Mouse (Mus musculus): Measurements from ENCODE around the gene Arhgef28. TPM values are rescaled to one million over a fixed set of nuclear protein-coding genes. Genes with fewer than 3 reads are reported as not detected.
"Not testable (repeated sequence)": the region's sequence is repeated elsewhere in the genome, so short reads cannot be mapped to it uniquely, and the experiment has no call there.

The Arhgef28 gene
- polyA plus RNA-seq, 1 experiment from 2014 or later, result 18.2 TPM

DNA sequence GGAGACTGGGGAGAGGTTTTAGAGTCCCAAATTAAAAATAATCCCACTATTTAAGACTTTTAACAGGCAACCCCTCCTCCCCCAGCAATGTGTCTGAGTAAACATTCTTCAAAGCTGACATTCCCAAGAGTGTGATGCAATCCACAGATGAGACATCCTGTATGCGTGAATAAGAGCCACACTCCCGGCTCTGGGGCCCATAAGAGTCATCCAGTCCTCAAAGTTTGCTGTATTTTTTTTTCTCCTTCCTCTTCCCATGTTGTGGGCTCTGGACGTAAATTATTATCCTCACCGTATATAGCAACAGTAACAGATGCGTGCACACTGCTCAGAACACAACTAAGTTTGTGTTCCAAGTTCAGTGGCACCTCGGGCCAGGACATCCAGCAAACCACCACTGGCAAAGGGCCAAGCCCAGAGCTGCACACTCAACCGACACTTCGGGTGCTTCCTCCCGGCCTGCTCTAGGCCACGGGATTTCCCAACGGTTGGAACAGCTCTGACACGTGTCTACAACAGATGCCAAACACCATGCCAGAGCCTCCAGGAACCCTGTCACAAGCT lies 178.5 kb downstream of the Arhgef28 start:
- Histone ChIP-seq H3K9me3 (ENCODE audit: control insufficient read depth, low read length) (no peaks in the 10 kb centered on the region), H3K4me1 (replicated peaks; ENCODE audit: control insufficient read depth, insufficient read depth, low read length) (peaks cover 9% of the 10 kb centered on the region), H3K9ac (ENCODE audit: low read length) (no peak overlapping the region), H3K36me3 (ENCODE audit: control insufficient read depth, insufficient read depth, low read length) (no peaks in the 10 kb centered on the region), H3K27ac (ENCODE audit: low read depth) (peak overlapping the region; percentile 33; the same call in 1 of the 2 replicates), H3K27me3 (replicated peaks; ENCODE audit: control insufficient read depth, insufficient read depth, low read length) (no peaks in the 10 kb centered on the region), H3K4me3 (ENCODE audit: low read depth, low read length) (no peak overlapping the region), H3K4me2 (ENCODE audit: low read length) (peak overlapping the region; percentile 18; the same call in 1 of the 2 replicates)
- WGBS, result 47% methylated on average over 12 of the region's 12 CpGs
- no peak for DNase-seq (ENCODE audit: low spot score)
- no peak for ATAC-seq (replicated peaks; ENCODE audit: low FRiP score, low TSS enrichment, low read depth)

GRCm38 (mm10) chr13:98027122-98027521 lies 179.1 kb downstream of the Arhgef28 start:
- no peak for DNase-seq (ENCODE audit: low spot score)
- no peaks in the 10 kb centered on the region for H3K27me3 ChIP-seq (replicated peaks; ENCODE audit: control insufficient read depth, insufficient read depth, low read length)
- ATAC-seq (replicated peaks; ENCODE audit: low FRiP score, low TSS enrichment, low read depth), result no peak
- 66% methylated on average over 5 of the region's 5 CpGs for WGBS
- no peaks in the 10 kb centered on the region for H3K36me3 ChIP-seq (ENCODE audit: control insufficient read depth, insufficient read depth, low read length)
- peak overlapping the region; percentile 33; the same call in 1 of the 2 replicates for H3K27ac ChIP-seq (ENCODE audit: low read depth)
- H3K9me3 ChIP-seq (ENCODE audit: control insufficient read depth, low read length), result no peaks in the 10 kb centered on the region
- peaks cover 9% of the 10 kb centered on the region for H3K4me1 ChIP-seq (replicated peaks; ENCODE audit: control insufficient read depth, insufficient read depth, low read length)
- H3K9ac ChIP-seq (ENCODE audit: low read length), result no peak overlapping the region
- H3K4me2 ChIP-seq (ENCODE audit: low read length), result peak overlapping the region; percentile 18; the same call in 1 of the 2 replicates
- no peak overlapping the region for H3K4me3 ChIP-seq (ENCODE audit: low read depth, low read length)

DNA sequence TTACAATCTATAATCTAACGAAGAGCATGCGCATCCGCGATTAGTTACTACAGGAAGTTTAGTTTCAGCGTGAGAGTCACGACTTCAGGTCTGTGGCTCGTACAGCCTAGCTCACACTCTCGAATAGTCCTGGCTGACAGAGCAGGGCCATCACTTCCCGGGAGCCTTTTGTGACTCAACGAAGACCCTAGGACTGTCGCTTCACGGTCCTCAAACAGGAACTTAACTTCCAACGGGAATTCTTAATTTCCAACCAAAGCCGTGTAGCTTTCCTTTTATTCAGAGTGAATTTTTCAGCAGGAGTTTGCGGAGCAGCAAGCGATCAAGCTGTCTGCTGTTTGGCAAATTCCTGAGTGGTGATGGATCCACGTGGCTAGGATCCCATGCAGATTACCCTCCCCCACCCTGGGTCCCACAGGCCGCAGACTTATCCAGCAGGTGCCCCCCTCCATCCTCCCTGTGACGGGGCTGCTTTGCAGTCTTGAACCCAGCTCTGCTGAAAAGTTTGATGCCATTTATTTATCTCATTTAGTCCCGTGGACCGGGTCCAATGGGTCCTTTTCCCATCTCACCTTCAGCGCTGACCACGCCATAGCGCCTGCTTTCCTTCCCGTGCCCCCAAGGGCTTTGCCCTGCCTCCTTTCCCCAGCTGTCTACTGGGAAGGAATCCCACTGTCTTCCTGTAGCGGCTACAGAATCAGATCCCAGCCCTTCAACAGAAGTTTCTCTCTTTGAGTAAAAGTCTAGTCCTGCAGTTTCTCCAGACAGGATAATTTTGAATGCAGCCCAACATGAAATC lies 180.3 kb downstream of the Arhgef28 start:
- Histone ChIP-seq H3K27ac (ENCODE audit: low read depth) (no peak overlapping the region), H3K4me1 (replicated peaks; ENCODE audit: control insufficient read depth, insufficient read depth, low read length) (peaks cover 9% of the 10 kb centered on the region), H3K27me3 (replicated peaks; ENCODE audit: control insufficient read depth, insufficient read depth, low read length) (no peaks in the 10 kb centered on the region), H3K36me3 (ENCODE audit: control insufficient read depth, insufficient read depth, low read length) (no peaks in the 10 kb centered on the region), H3K9me3 (ENCODE audit: control insufficient read depth, low read length) (no peaks in the 10 kb centered on the region), H3K4me2 (ENCODE audit: low read length) (peak overlapping the region; percentile 11; the same call in 1 of the 2 replicates), H3K9ac (ENCODE audit: low read length) (no peak overlapping the region), H3K4me3 (ENCODE audit: low read depth, low read length) (no peak overlapping the region)
- ATAC-seq (replicated peaks; ENCODE audit: low FRiP score, low TSS enrichment, low read depth), result no peak
- no peak for DNase-seq (ENCODE audit: low spot score)
- 73% methylated on average over 26 of the region's 26 CpGs for WGBS

DNA sequence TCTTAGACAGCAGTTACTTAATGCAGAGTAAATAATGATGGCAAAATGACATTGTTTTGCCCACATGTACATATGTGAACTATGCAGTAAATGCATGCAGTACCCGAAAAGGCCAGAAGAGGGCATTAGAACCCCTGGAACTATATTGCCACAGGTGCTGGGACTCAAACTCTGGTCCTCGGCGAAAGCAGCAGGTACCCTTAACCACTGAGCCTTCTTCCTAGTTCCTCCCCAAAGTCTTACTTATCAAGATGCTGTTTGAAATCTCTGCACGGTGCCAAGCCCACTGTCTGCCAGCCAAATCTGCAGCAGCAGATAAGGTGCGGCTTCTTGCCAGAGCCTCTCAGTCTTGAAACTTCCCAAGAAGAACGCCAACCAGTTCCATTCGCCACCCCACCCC lies 181.1 kb downstream of the Arhgef28 start:
- Histone ChIP-seq H3K36me3 (ENCODE audit: control insufficient read depth, insufficient read depth, low read length) (no peaks in the 10 kb centered on the region), H3K27me3 (replicated peaks; ENCODE audit: control insufficient read depth, insufficient read depth, low read length) (no peaks in the 10 kb centered on the region), H3K9ac (ENCODE audit: low read length) (no peak overlapping the region), H3K4me1 (replicated peaks; ENCODE audit: control insufficient read depth, insufficient read depth, low read length) (peaks cover 9% of the 10 kb centered on the region), H3K4me2 (ENCODE audit: low read length) (no peak overlapping the region), H3K27ac (ENCODE audit: low read depth) (no peak overlapping the region), H3K4me3 (ENCODE audit: low read depth, low read length) (no peak overlapping the region), H3K9me3 (ENCODE audit: control insufficient read depth, low read length) (no peaks in the 10 kb centered on the region)
- ATAC-seq (replicated peaks; ENCODE audit: low FRiP score, low TSS enrichment, low read depth) (no peak), DNase-seq (ENCODE audit: low spot score) (no peak)
- 83% methylated on average over 7 of the region's 7 CpGs for WGBS

- no peak for ATAC-seq (replicated peaks; ENCODE audit: low FRiP score, low TSS enrichment, low read depth)
- H3K4me1 ChIP-seq (replicated peaks; ENCODE audit: control insufficient read depth, insufficient read depth, low read length), result peaks cover 9% of the 10 kb centered on the region
- H3K36me3 ChIP-seq (ENCODE audit: control insufficient read depth, insufficient read depth, low read length), result no peaks in the 10 kb centered on the region
- H3K27me3 ChIP-seq (replicated peaks; ENCODE audit: control insufficient read depth, insufficient read depth, low read length), result no peaks in the 10 kb centered on the region
- H3K9me3 ChIP-seq (ENCODE audit: control insufficient read depth, low read length), result no peaks in the 10 kb centered on the region
- 90% methylated on average over 12 of the region's 12 CpGs for WGBS
- H3K4me3 ChIP-seq (ENCODE audit: low read depth, low read length), result no peak overlapping the region
- H3K9ac ChIP-seq (ENCODE audit: low read length), result no peak overlapping the region
- H3K27ac ChIP-seq (ENCODE audit: low read depth), result no peak overlapping the region
- H3K4me2 ChIP-seq (ENCODE audit: low read length), result no peak overlapping the region
- no peak for DNase-seq (ENCODE audit: low spot score)
These were observed 181.6 kb downstream of the Arhgef28 start for GRCm38 (mm10) chr13:98024680-98025079.

DNA sequence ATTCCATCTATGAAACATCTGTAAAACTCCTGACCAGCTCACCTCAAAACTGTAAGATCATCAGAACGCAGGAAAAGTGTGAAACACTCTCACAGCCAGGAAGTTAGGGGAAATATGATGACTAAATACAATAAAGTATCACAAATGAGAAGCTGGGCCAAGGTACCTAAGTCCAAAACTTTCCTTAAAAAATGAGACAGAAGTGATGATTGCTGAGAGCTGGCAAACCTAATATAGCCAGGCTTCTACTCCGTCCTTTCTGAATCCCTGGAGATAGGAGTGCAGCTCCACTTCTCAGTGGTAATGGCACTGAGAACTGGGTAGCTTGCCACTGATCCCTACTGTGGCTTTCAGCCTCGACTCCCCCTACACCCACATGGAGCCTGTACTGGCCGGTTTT lies 184.3 kb downstream of the Arhgef28 start:
- Histone ChIP-seq H3K4me3 (ENCODE audit: low read depth, low read length) (no peak overlapping the region), H3K36me3 (ENCODE audit: control insufficient read depth, insufficient read depth, low read length) (no peaks in the 10 kb centered on the region), H3K4me1 (replicated peaks; ENCODE audit: control insufficient read depth, insufficient read depth, low read length) (no peaks in the 10 kb centered on the region), H3K27ac (ENCODE audit: low read depth) (no peak overlapping the region), H3K9me3 (ENCODE audit: control insufficient read depth, low read length) (no peaks in the 10 kb centered on the region), H3K9ac (ENCODE audit: low read length) (no peak overlapping the region), H3K4me2 (ENCODE audit: low read length) (no peak overlapping the region), H3K27me3 (replicated peaks; ENCODE audit: control insufficient read depth, insufficient read depth, low read length) (no peaks in the 10 kb centered on the region)
- ATAC-seq (replicated peaks; ENCODE audit: low FRiP score, low TSS enrichment, low read depth) (no peak), DNase-seq (ENCODE audit: low spot score) (no peak)
- WGBS, result 71% methylated on average over 4 of the region's 4 CpGs

DNA sequence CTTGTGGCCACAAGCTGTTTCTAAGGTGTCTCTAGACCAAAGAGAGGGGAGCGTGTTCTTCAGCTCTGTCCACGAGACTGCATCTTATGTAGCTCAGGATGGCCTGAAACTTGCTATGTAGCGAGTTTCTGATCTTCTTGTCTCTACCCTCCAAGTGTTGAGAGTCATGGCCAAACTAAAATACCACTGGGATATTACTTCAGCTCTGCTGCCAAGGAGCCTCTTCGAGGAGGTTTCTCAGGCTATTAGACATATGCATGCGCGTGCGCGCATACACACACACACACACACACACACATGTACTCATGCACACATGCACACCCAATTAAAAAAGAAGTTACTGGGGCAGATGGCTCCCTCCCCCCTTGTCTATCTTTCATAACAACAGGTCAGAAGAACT lies 187.4 kb downstream of the Arhgef28 start:
- H3K27ac ChIP-seq (ENCODE audit: low read depth); H3K9ac ChIP-seq (ENCODE audit: low read length); H3K4me1 ChIP-seq (replicated peaks; ENCODE audit: control insufficient read depth, insufficient read depth, low read length); H3K4me3 ChIP-seq (ENCODE audit: low read depth, low read length); H3K9me3 ChIP-seq (ENCODE audit: control insufficient read depth, low read length); H3K36me3 ChIP-seq (ENCODE audit: control insufficient read depth, insufficient read depth, low read length); H3K4me2 ChIP-seq (ENCODE audit: low read length); ATAC-seq (replicated peaks; ENCODE audit: low FRiP score, low TSS enrichment, low read depth); DNase-seq (ENCODE audit: low spot score): not testable (repeated sequence)
- 91% methylated on average over 8 of the region's 8 CpGs for WGBS
- peaks cover 12% of the 10 kb centered on the region; the same call in 1 of the 2 replicates for H3K27me3 ChIP-seq (replicated peaks; ENCODE audit: control insufficient read depth, insufficient read depth, low read length)

- Histone ChIP-seq H3K9me3 (ENCODE audit: control insufficient read depth, low read length) (no peaks in the 10 kb centered on the region), H3K4me3 (ENCODE audit: low read depth, low read length) (peak overlapping the region; percentile 38), H3K4me1 (replicated peaks; ENCODE audit: control insufficient read depth, insufficient read depth, low read length) (0 out of 2 replicates have a peak, but pooled peaks cover 5% of the 10 kb centered on the region), H3K27me3 (replicated peaks; ENCODE audit: control insufficient read depth, insufficient read depth, low read length) (peaks cover 12% of the 10 kb centered on the region; the same call in 1 of the 2 replicates), H3K4me2 (ENCODE audit: low read length) (peak overlapping the region; percentile 66), H3K36me3 (ENCODE audit: control insufficient read depth, insufficient read depth, low read length) (no peaks in the 10 kb centered on the region), H3K9ac (ENCODE audit: low read length) (no peak overlapping the region), H3K27ac (ENCODE audit: low read depth) (no peak overlapping the region)
- WGBS, result 22% methylated on average over 12 of the region's 12 CpGs
- DNase-seq (ENCODE audit: low spot score), result peak; percentile 59
- ATAC-seq (replicated peaks; ENCODE audit: low FRiP score, low TSS enrichment, low read depth), result peak; percentile 76
These were observed 189.2 kb downstream of the Arhgef28 start for GRCm38 (mm10) chr13:98016923-98017588.

Measured in intestine, embryonic 14.5 days (tissue).